Mouse (Mus musculus) stomach, embryonic 16.5 days (tissue): ENCODE measurements around the gene Pkm. TPM values are rescaled to one million over a fixed set of nuclear protein-coding genes. Genes with fewer than 3 reads are reported as not detected.

Source experiments
- ATAC-seq: fragments of 200-750 bp; cut with Nextera tagmentation; 2 replicates; pipeline ENCODE4 v1.8.0; 2017; ENCODE audit warnings: moderate number of reproducible peaks, moderate TSS enrichment; ENCODE audit not compliant: insufficient read depth, low FRiP score
- H3K27ac ChIP-seq: fragments of 300-500 bp; sonication (generic); 2 replicates; pipeline ENCODE4 v1.5.1; 2014; ENCODE audit warnings: low read length
- H3K27me3 ChIP-seq: fragments of 300-500 bp; sonication (generic); 2 replicates; pipeline ENCODE4 v1.6.1; 2014; ENCODE audit warnings: low read length, control low read depth, mixed read lengths; ENCODE audit not compliant: control insufficient read depth, insufficient read depth
- H3K36me3 ChIP-seq: fragments of 300-500 bp; sonication (generic); 2 replicates; pipeline ENCODE4 v1.6.1; 2014; ENCODE audit warnings: low read length; ENCODE audit not compliant: control insufficient read depth, insufficient read depth
- H3K4me1 ChIP-seq: fragments of 300-500 bp; sonication (generic); 2 replicates; pipeline ENCODE4 v1.6.1; 2014; ENCODE audit warnings: low read length, control low read depth, mixed read lengths; ENCODE audit not compliant: control insufficient read depth, insufficient read depth
- H3K4me2 ChIP-seq: fragments of 300-500 bp; sonication (generic); 2 replicates; pipeline ENCODE4 v1.6.1; 2014; ENCODE audit warnings: low read depth, low read length, mixed read lengths
- H3K4me3 ChIP-seq: fragments of 300-500 bp; sonication (generic); replicated peaks from 2 replicates; pipeline ENCODE4 v1.5.1; 2014; ENCODE audit warnings: mild to moderate bottlenecking, low read length
- H3K9ac ChIP-seq: fragments of 300-500 bp; sonication (generic); 2 replicates; pipeline ENCODE4 v1.6.1; 2014; ENCODE audit warnings: low read length
- H3K9me3 ChIP-seq: fragments of 300-500 bp; sonication (generic); replicated peaks from 2 replicates; pipeline ENCODE4 v1.6.1; 2016; ENCODE audit warnings: low read length, control low read depth; ENCODE audit not compliant: control insufficient read depth
- WGBS: fragments of 180-500 bp; shearing (Covaris S2); extraction: QIAGEN DNeasy Blood & Tissue Kit; methylation state at CpG from one replicate; pipeline ENCODE4 v1.1.7; 2014; 5-methylcytosine and 5-hydroxymethylcytosine counted together
- polyA plus RNA-seq: library from polyadenylated mRNA; unstranded; fragments of >200 nt; fragmentation: Nextera tagmentation; extraction: Ambion mirVana; gene quantifications from 2 replicates; pipeline ENCODE4 v1.2.1, GENCODE M21; 2015

Pkm gene
- polyA plus RNA-seq, 1 experiment from 2014 or later: 1,032 TPM

GRCm38 (mm10) chr9:59673427-59673826 is 17.3 kb downstream of the Pkm start:
- Histone ChIP-seq H3K27me3 (no peaks in the 10 kb centered on the region), H3K4me1 (no peaks in the 10 kb centered on the region), H3K27ac (no peak overlapping the region), H3K9me3 (no peaks in the 10 kb centered on the region), H3K4me3 (no peak overlapping the region), H3K9ac (no peak overlapping the region), H3K36me3 (peaks cover 47% of the 10 kb centered on the region), H3K4me2 (no peak overlapping the region)
- ATAC-seq: no peak
- WGBS: 42% methylated on average over 2 of the region's 2 CpGs

- no peak for ATAC-seq
- Histone ChIP-seq H3K27me3 (no peaks in the 10 kb centered on the region; the same call in 1 of the 2 replicates), H3K4me1 (peaks cover 4% of the 10 kb centered on the region), H3K9me3 (no peaks in the 10 kb centered on the region), H3K4me2 (no peak overlapping the region), H3K36me3 (peaks cover 31% of the 10 kb centered on the region), H3K9ac (no peak overlapping the region), H3K4me3 (no peak overlapping the region), H3K27ac (no peak overlapping the region)
- 88% methylated on average over 14 of the region's 14 CpGs for WGBS
Measured at GRCm38 (mm10) chr9:59675598-59675997, 19.4 kb downstream of the Pkm start.

- no peak overlapping the region for H3K4me3 ChIP-seq
- no peak overlapping the region for H3K4me2 ChIP-seq
- 22% methylated on average over 1 of the region's 1 CpGs for WGBS
- no peaks in the 10 kb centered on the region for H3K9me3 ChIP-seq
- no peak overlapping the region for H3K27ac ChIP-seq
- H3K36me3 ChIP-seq: peaks cover 10% of the 10 kb centered on the region; the same call in 1 of the 2 replicates
- peaks cover 9% of the 10 kb centered on the region for H3K4me1 ChIP-seq
- no peak overlapping the region for H3K9ac ChIP-seq
- H3K27me3 ChIP-seq: no peaks in the 10 kb centered on the region; the same call in 1 of the 2 replicates
- ATAC-seq: peak; percentile 45; the same call in 1 of the 2 replicates
Measured at GRCm38 (mm10) chr9:59678313-59678712, 22.1 kb downstream of the Pkm start.

GRCm38 (mm10) chr9:59679678-59680533 is 23.7 kb downstream of the Pkm start, which contains the start of gene Gramd2:
TSS of gene Gramd2 (plus strand) at chr9:59680144.
- Histone ChIP-seq H3K27me3 (no peaks in the 10 kb centered on the region; the same call in 1 of the 2 replicates), H3K36me3 (0 out of 2 replicates have a peak, but pooled peaks cover 6% of the 10 kb centered on the region), H3K4me2 (peak within 1 kb of the TSS; percentile 75), H3K4me3 (peak within 1 kb of the TSS; percentile 51), H3K4me1 (peaks cover 9% of the 10 kb centered on the region), H3K27ac (peak within 1 kb of the TSS; percentile 72), H3K9me3 (no peaks in the 10 kb centered on the region), H3K9ac (peak within 1 kb of the TSS; percentile 61)
- ATAC-seq: peak; percentile 92
- 2% methylated on average over 47 of the region's 47 CpGs for WGBS

GRCm38 (mm10) chr9:59680534-59680875 is 24.3 kb downstream of the Pkm start:
- Histone ChIP-seq H3K9me3 (no peaks in the 10 kb centered on the region), H3K9ac (peak overlapping the region; percentile 61), H3K4me1 (peaks cover 9% of the 10 kb centered on the region), H3K4me3 (peak overlapping the region; percentile 51), H3K36me3 (0 out of 2 replicates have a peak, but pooled peaks cover 6% of the 10 kb centered on the region), H3K27me3 (no peaks in the 10 kb centered on the region; the same call in 1 of the 2 replicates), H3K27ac (peak overlapping the region; percentile 72), H3K4me2 (peak overlapping the region; percentile 75)
- 15% methylated on average over 16 of the region's 16 CpGs for WGBS
- peak; percentile 57; the same call in 1 of the 2 replicates for ATAC-seq

- no peaks in the 10 kb centered on the region; the same call in 1 of the 2 replicates for H3K27me3 ChIP-seq
- H3K4me1 ChIP-seq: peaks cover 9% of the 10 kb centered on the region
- no peak overlapping the region for H3K4me3 ChIP-seq
- H3K9me3 ChIP-seq: no peaks in the 10 kb centered on the region
- ATAC-seq: no peak
- H3K27ac ChIP-seq: no peak overlapping the region
- H3K36me3 ChIP-seq: no peaks in the 10 kb centered on the region
- no peak overlapping the region for H3K9ac ChIP-seq
- H3K4me2 ChIP-seq: no peak overlapping the region
- WGBS: 39% methylated on average over 2 of the region's 2 CpGs
Measured at GRCm38 (mm10) chr9:59684020-59684419, 27.9 kb downstream of the Pkm start.

GRCm38 (mm10) chr9:59687416-59688046 is 31.4 kb downstream of the Pkm start:
- H3K4me1 ChIP-seq: peaks cover 12% of the 10 kb centered on the region; the same call in 1 of the 2 replicates
- H3K27ac ChIP-seq: no peak overlapping the region
- no peak overlapping the region for H3K4me3 ChIP-seq
- H3K4me2 ChIP-seq: no peak overlapping the region
- H3K9ac ChIP-seq: no peak overlapping the region
- WGBS: 27% methylated on average over 6 of the region's 6 CpGs
- no peaks in the 10 kb centered on the region for H3K27me3 ChIP-seq
- no peak for ATAC-seq
- H3K9me3 ChIP-seq: no peaks in the 10 kb centered on the region
- H3K36me3 ChIP-seq: no peaks in the 10 kb centered on the region

- H3K4me3 ChIP-seq: peak overlapping the region; percentile 41
- peak overlapping the region; percentile 69 for H3K4me2 ChIP-seq
- no peaks in the 10 kb centered on the region for H3K27me3 ChIP-seq
- H3K9me3 ChIP-seq: no peaks in the 10 kb centered on the region
- WGBS: 4% methylated on average over 23 of the region's 23 CpGs
- ATAC-seq: peak; percentile 82
- peak overlapping the region; percentile 64 for H3K9ac ChIP-seq
- H3K27ac ChIP-seq: peak overlapping the region; percentile 80
- peaks cover 30% of the 10 kb centered on the region for H3K4me1 ChIP-seq
- no peaks in the 10 kb centered on the region for H3K36me3 ChIP-seq
Measured at GRCm38 (mm10) chr9:59691635-59692094, 35.5 kb downstream of the Pkm start.

GRCm38 (mm10) chr9:59692145-59692544 is 36.0 kb downstream of the Pkm start:
- Histone ChIP-seq H3K9ac (peak overlapping the region; percentile 64), H3K4me1 (peaks cover 30% of the 10 kb centered on the region), H3K36me3 (no peaks in the 10 kb centered on the region), H3K27ac (peak overlapping the region; percentile 80), H3K4me3 (peak overlapping the region; percentile 41), H3K9me3 (no peaks in the 10 kb centered on the region), H3K4me2 (peak overlapping the region; percentile 69), H3K27me3 (no peaks in the 10 kb centered on the region)
- 40% methylated on average over 9 of the region's 9 CpGs for WGBS
- ATAC-seq: peak; percentile 30; the same call in 1 of the 2 replicates
